Mouse (Mus musculus) hindbrain, embryonic 10.5 days (tissue): Measurements from ENCODE around the gene Zfp629. TPM values are rescaled to one million over a fixed set of nuclear protein-coding genes. Genes with fewer than 3 reads are reported as not detected.

Experiments used
- DNase-seq: peaks from one replicate; pipeline ENCODE4 v3.0.0-alpha.2; 2017; ENCODE audit warnings: low spot score
- H3K27ac ChIP-seq: fragments of 300-500 bp; sonication (generic); 2 replicates; pipeline ENCODE4 v1.5.1; 2016; ENCODE audit warnings: mild to moderate bottlenecking, moderate library complexity
- H3K27me3 ChIP-seq: fragments of 300-500 bp; sonication (generic); 2 replicates; pipeline ENCODE4 v1.6.1; 2016; ENCODE audit warnings: mild to moderate bottlenecking; ENCODE audit not compliant: poor library complexity, insufficient read depth, severe bottlenecking
- H3K36me3 ChIP-seq: fragments of 300-500 bp; sonication (generic); 2 replicates; pipeline ENCODE4 v1.6.1; 2016; ENCODE audit warnings: mild to moderate bottlenecking, moderate library complexity
- H3K4me1 ChIP-seq: fragments of 300-500 bp; sonication (generic); replicated peaks from 2 replicates; pipeline ENCODE4 v1.6.1; 2016; ENCODE audit warnings: mild to moderate bottlenecking
- H3K4me3 ChIP-seq: fragments of 300-500 bp; sonication (generic); 2 replicates; pipeline ENCODE4 v1.5.1; 2016; ENCODE audit warnings: mild to moderate bottlenecking, moderate library complexity
- H3K9me3 ChIP-seq: fragments of 300-500 bp; sonication (generic); 2 replicates; pipeline ENCODE4 v1.6.1; 2016; ENCODE audit warnings: mild to moderate bottlenecking, moderate library complexity
- WGBS: fragments of 180-500 bp; shearing (Covaris S2); methylation state at CpG from one replicate; pipeline ENCODE4 v1.1.7; 2016; 5-methylcytosine and 5-hydroxymethylcytosine counted together
- polyA plus RNA-seq: library from polyadenylated mRNA; unstranded; fragments of >200 nt; fragmentation: Nextera tagmentation; extraction: Ambion mirVana; gene quantifications from 2 replicates; pipeline ENCODE4 v1.2.1, GENCODE M21; 2016

Gene Zfp629
- polyA plus RNA-seq, 1 experiment from 2014 or later: 36.7 TPM

- peaks cover 24% of the 10 kb centered on the region for H3K4me1 ChIP-seq
- WGBS: 98% methylated on average over 26 of the region's 26 CpGs
- H3K36me3 ChIP-seq: peaks cover 71% of the 10 kb centered on the region
- DNase-seq: peak; percentile 2
- 0 out of 2 replicates have a peak, but pooled peaks cover 3% of the 10 kb centered on the region for H3K9me3 ChIP-seq
- no peak overlapping the region for H3K27ac ChIP-seq
- 0 out of 2 replicates have a peak overlapping the region, but pooled peaks have one; percentile 2 for H3K4me3 ChIP-seq
- H3K27me3 ChIP-seq: no peaks in the 10 kb centered on the region
Observed at GRCm38 (mm10) chr7:127611561-127611960, 4.0 kb downstream of the Zfp629 start.

DNA sequence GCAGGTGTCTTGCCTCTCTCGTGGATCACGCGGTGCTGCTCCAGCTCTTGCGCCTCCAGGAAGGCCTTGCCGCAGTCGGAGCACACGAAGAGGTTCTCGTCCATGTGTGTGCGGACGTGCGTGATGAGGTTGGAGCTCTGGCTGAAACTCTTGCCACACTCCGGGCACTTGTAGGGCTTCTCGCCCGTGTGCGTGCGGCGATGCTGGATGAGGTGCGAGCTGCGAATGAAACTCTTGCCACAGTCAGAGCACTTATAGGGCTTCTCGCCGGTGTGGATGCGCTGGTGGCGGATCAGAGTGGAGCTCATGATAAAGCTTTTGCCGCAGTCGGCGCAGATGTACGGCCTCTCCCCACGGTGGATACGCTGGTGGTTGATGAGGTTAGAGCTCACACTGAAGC is 4.6 kb downstream of the Zfp629 start:
- 97% methylated on average over 29 of the region's 29 CpGs for WGBS
- peaks cover 77% of the 10 kb centered on the region for H3K36me3 ChIP-seq
- H3K4me3 ChIP-seq: no peak overlapping the region
- H3K4me1 ChIP-seq: peaks cover 20% of the 10 kb centered on the region
- DNase-seq: no peak
- H3K27me3 ChIP-seq: no peaks in the 10 kb centered on the region
- H3K27ac ChIP-seq: no peak overlapping the region
- 0 out of 2 replicates have a peak, but pooled peaks cover 3% of the 10 kb centered on the region for H3K9me3 ChIP-seq

- 0 out of 2 replicates have a peak, but pooled peaks cover 3% of the 10 kb centered on the region for H3K9me3 ChIP-seq
- H3K27me3 ChIP-seq: no peaks in the 10 kb centered on the region
- no peak for DNase-seq
- no peaks in the 10 kb centered on the region for H3K4me1 ChIP-seq
- H3K27ac ChIP-seq: no peak overlapping the region
- no peak overlapping the region for H3K4me3 ChIP-seq
- H3K36me3 ChIP-seq: peaks cover 100% of the 10 kb centered on the region
- 87% methylated on average over 6 of the region's 6 CpGs for WGBS
Observed at GRCm38 (mm10) chr7:127607150-127607549, 8.4 kb downstream of the Zfp629 start.

DNA sequence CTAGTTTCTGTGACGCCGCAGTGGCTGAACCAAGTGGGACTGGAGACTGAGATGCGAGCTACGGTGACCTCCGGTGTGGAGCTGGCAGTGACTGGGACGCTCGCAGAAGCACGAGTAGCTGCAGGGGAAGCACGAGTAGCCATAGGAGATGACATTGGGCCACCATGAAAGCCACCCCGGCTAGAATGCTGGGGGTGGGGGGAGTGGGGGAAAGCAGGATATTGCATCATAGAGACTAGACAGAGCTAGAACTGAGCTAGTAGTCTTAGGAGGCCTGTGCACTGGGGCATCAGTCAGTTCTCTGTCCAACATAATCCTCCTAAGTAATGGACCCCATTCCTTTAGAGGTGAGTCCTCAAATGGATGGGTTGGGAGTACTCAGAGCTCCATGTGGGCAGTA is 11.3 kb downstream of the Zfp629 start:
- Histone ChIP-seq H3K4me3 (no peak overlapping the region), H3K9me3 (no peaks in the 10 kb centered on the region), H3K4me1 (no peaks in the 10 kb centered on the region), H3K36me3 (peaks cover 100% of the 10 kb centered on the region), H3K27me3 (no peaks in the 10 kb centered on the region), H3K27ac (no peak overlapping the region)
- 89% methylated on average over 10 of the region's 10 CpGs for WGBS
- DNase-seq: no peak

DNA sequence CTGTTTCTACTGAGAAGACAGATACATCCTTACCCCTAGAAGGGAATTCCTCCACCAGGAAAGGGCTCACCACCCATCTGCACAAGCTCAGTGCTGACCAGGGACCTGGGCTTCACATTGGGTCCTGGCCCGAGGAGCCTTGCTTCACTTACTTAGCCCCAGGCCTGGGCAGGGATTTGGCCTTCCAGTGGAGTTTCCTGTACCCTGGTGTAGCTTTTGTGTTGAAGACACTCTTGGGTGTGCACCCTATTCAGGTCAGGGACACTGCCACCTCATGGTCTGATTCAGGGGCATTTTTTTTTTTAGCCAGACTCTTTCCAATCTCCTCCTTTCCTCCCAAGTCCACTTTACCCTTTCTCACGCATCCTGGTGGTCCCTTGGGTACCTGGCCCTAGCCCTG is 12.7 kb downstream of the Zfp629 start:
- no peaks in the 10 kb centered on the region for H3K9me3 ChIP-seq
- no peaks in the 10 kb centered on the region for H3K27me3 ChIP-seq
- 89% methylated on average over 2 of the region's 2 CpGs for WGBS
- no peak for DNase-seq
- H3K27ac ChIP-seq: no peak overlapping the region
- H3K4me1 ChIP-seq: no peaks in the 10 kb centered on the region
- peaks cover 100% of the 10 kb centered on the region for H3K36me3 ChIP-seq
- H3K4me3 ChIP-seq: no peak overlapping the region

DNA sequence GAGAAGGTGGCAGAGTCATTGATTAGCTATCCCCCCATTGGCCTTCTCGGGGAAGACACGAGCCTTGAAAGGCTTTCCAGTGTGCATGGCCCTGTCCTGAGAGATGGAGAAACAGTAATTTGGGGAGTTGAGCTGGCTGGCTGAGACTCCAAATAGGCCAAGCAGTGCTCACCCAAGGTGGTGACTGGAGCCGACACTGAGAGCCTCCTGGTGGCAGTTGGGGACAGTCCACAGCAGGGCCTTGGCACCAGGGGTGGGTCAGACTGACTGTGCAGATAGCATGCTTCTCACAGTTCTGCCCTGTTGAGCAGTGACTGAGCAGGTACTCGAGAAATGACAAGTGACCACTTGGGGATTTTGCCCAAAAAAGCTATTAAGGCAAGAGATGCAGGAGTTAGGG is 13.9 kb downstream of the Zfp629 start:
- Histone ChIP-seq H3K27me3 (no peaks in the 10 kb centered on the region), H3K36me3 (peaks cover 100% of the 10 kb centered on the region), H3K27ac (no peak overlapping the region), H3K9me3 (no peaks in the 10 kb centered on the region), H3K4me1 (no peaks in the 10 kb centered on the region), H3K4me3 (no peak overlapping the region)
- 92% methylated on average over 4 of the region's 4 CpGs for WGBS
- DNase-seq: no peak

DNA sequence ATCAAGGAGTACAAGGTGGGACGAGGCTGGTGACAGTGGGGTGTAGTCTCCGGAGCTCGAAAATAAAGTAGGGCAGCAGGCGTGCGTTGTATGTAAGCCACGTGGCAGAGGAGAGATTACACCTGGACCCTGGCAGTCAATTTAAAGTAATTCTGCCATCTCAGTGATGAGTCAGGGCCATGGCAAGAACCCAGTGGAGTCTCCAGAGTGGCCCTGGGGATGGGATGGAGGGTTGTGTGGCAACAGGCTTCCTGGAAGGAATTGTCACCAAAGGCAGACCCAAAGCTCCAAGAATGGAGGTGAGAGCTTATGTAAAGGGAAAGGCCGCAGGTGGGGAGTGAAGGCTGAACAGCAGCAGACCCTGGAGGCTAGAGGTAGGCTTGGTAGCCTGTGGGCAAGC is 15.0 kb downstream of the Zfp629 start:
- H3K27ac ChIP-seq: no peak overlapping the region

DNA sequence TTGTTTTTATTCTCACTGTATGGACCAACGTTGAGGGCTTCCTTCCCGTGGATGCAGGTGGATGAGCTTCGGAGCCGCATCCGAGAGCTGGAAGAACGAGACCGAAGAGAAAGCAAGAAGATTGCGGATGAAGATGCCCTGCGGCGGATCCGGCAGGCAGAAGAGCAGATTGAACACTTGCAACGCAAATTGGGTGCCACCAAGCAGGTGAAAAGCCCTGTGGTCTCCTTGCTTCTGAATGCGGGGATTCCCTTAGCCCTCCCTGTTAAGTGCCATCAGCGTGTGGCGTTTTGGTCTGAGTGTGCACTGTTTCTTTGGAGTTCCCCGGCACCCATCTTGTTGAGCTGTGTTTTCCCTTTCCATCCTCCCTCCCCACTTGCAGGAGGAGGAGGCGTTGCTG is 18.9 kb downstream of the Zfp629 start:
- Histone ChIP-seq H3K4me3 (no peak overlapping the region), H3K27me3 (no peaks in the 10 kb centered on the region), H3K36me3 (peaks cover 100% of the 10 kb centered on the region), H3K27ac (no peak overlapping the region), H3K4me1 (no peaks in the 10 kb centered on the region), H3K9me3 (no peaks in the 10 kb centered on the region)
- 97% methylated on average over 17 of the region's 17 CpGs for WGBS
- no peak for DNase-seq

More for the DNA sequence above, 15.0 kb downstream of the Zfp629 start:
- Histone ChIP-seq H3K27me3 (no peaks in the 10 kb centered on the region), H3K36me3 (peaks cover 100% of the 10 kb centered on the region), H3K9me3 (no peaks in the 10 kb centered on the region), H3K4me3 (no peak overlapping the region), H3K4me1 (no peaks in the 10 kb centered on the region)
- 97% methylated on average over 7 of the region's 7 CpGs for WGBS
- DNase-seq: no peak

GRCm38 (mm10) chr7:127592575-127592974 is 23.0 kb downstream of the Zfp629 start:
- Histone ChIP-seq H3K27ac (no peak overlapping the region), H3K36me3 (peaks cover 82% of the 10 kb centered on the region), H3K4me3 (no peak overlapping the region), H3K4me1 (peaks cover 12% of the 10 kb centered on the region), H3K27me3 (no peaks in the 10 kb centered on the region), H3K9me3 (no peaks in the 10 kb centered on the region)
- 92% methylated on average over 14 of the region's 14 CpGs for WGBS
- DNase-seq: no peak

- 95% methylated on average over 10 of the region's 10 CpGs for WGBS
Observed at GRCm38 (mm10) chr7:127591108-127591507, 24.5 kb downstream of the Zfp629 start.

DNA sequence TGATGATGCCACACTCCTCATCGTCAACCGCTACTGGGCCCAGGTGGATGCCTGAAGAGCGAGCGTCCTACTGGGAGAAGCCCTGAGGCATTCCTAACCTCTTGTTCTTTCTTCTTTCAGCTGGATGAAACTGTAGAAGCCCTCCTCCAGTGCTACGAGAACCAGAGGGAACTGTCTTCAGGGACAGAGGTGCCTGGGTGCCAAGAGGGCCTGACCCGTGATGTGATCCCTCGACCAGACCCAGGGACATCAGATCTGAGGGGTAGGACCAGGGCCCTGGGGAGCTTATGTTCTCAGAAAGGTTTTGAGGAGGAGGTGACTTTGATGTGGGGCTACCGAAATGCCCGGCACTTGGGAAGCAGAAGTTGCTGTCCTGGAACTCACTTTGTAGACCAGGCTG is 26.0 kb downstream of the Zfp629 start:
- WGBS: 94% methylated on average over 9 of the region's 9 CpGs
- peak overlapping the region; percentile 92 for H3K4me3 ChIP-seq
- H3K9me3 ChIP-seq: no peaks in the 10 kb centered on the region
- peaks cover 64% of the 10 kb centered on the region for H3K36me3 ChIP-seq
- no peak overlapping the region for H3K27ac ChIP-seq
- no peaks in the 10 kb centered on the region for H3K27me3 ChIP-seq
- peaks cover 22% of the 10 kb centered on the region for H3K4me1 ChIP-seq
- no peak for DNase-seq

More at GRCm38 (mm10) chr7:127591108-127591507, 24.5 kb downstream of the Zfp629 start:
- Histone ChIP-seq H3K36me3 (peaks cover 69% of the 10 kb centered on the region), H3K27ac (no peak overlapping the region), H3K9me3 (no peaks in the 10 kb centered on the region), H3K4me1 (peaks cover 22% of the 10 kb centered on the region), H3K27me3 (no peaks in the 10 kb centered on the region), H3K4me3 (no peak overlapping the region)
- no peak for DNase-seq

DNA sequence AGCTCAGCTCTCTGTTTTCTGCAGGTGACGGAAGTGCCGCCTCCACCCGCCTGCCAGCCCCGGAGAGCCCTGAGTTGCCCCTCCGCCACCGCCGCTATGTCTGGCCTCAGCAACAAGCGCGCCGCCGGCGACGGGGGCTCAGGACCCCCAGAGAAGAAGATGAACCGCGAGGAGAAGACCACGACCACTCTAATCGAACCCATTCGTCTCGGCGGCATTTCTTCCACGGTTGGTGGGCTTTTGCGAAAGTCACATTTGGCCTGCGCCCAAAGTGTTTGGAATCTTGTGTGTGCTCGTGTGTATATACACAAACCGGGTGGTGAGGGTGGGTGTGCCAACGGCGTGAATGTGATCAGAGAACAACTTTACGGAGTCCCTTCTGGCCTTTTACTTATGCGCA is 26.7 kb downstream of the Zfp629 start:
- Histone ChIP-seq H3K36me3 (peaks cover 64% of the 10 kb centered on the region), H3K27me3 (no peaks in the 10 kb centered on the region), H3K9me3 (no peaks in the 10 kb centered on the region), H3K4me1 (peaks cover 22% of the 10 kb centered on the region), H3K27ac (peak overlapping the region; percentile 90), H3K4me3 (peak overlapping the region; percentile 92)
- no peak for DNase-seq
- WGBS: 7% methylated on average over 29 of the region's 29 CpGs

DNA sequence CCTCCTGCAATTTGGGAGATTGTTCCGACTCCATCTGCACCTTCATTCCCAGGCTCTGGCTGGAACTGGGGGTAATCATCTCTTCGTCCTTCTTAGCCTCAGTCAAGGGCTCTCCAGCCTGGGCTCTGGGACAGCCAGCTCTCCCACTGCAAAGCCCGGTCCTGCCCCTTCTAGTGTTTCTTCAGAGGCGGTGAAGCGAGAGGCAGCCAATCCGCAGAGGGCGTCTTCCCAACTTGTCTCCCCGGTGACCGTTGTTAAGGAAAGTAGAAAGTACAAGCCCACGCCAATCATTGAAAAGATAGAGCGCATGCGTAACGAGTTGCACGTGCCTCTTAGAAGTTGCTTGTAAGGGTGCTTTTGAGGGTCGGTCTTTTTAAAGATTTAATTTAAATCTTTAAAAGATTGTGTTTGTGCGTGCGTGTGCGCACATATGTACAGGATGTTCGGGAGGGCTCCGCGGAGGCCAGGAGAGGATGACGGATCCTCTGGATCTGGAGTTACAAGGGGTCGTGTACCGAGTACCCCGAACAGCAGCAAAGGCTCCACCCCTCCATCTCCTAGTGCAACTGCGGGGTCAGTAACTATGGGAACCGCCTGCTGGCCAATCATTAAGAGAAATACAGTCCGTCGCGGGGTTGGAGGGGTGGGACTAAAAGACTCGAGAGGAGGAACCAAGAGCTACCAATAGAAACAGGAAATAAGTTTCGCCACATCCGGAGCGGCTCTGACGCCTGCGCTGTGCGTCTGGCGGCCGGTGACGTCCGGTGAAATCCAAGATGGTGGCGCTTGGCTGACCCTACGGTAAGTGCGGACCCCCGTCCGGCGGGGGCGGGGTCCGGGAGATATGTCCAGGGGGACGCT is 27.4 kb downstream of the Zfp629 start, which contains the start of the genes Ccdc189 and Rnf40:
Gene Ccdc189, minus strand, starts transcription at position 585 of the 861 bp plus-strand sequence.
Gene Rnf40, plus strand, starts transcription at position 757 of the 861 bp plus-strand sequence.
- peaks cover 64% of the 10 kb centered on the region for H3K36me3 ChIP-seq
- no peaks in the 10 kb centered on the region for H3K9me3 ChIP-seq
- peak within 1 kb of the TSS; percentile 90 for H3K27ac ChIP-seq
- no peaks in the 10 kb centered on the region for H3K27me3 ChIP-seq
- under 1% methylated on average over 50 of the region's 50 CpGs for WGBS
- DNase-seq: peak; percentile 96
- H3K4me1 ChIP-seq: peaks cover 22% of the 10 kb centered on the region
- peak within 1 kb of the TSS; percentile 92 for H3K4me3 ChIP-seq
